Mouse (Mus musculus) activated CD4-positive, CD25-positive, alpha-beta regulatory T cell, adult 4 months (primary cell): ENCODE measurements around the gene Ube2l6. TPM values are rescaled to one million over a fixed set of nuclear protein-coding genes. Genes with fewer than 3 reads are reported as not detected.
A peak's percentile ranks its signal among the peaks of the same experiment; 100 is the strongest.

Source experiments
- ATAC-seq: one replicate; pipeline ENCODE4 v1.8.0; 2017
- polyA plus RNA-seq, 2 experiments: library from polyadenylated mRNA; unstranded; fragments of 100-300 nt; shearing (Covaris generic); gene quantifications; one replicate each; pipeline ENCODE4 v1.2.1; 2017

Gene Ube2l6
- 10 to 100 TPM; 71.4 to 83.0 TPM for polyA plus RNA-seq

- ATAC-seq: peak; percentile 34
These were observed at the start of gene Ube2l6 for GRCm38 (mm10) chr2:84798493-84798921. TSS of gene Ube2l6 (plus strand) at chr2:84798828.

GRCm38 (mm10) chr2:84750115-84750514 is 48.5 kb upstream of the Ube2l6 start:
- no peak for ATAC-seq

- ATAC-seq: no peak
These were observed 42.4 kb upstream of the Ube2l6 start for GRCm38 (mm10) chr2:84756245-84756644.

GRCm38 (mm10) chr2:84757026-84757682 is 41.5 kb upstream of the Ube2l6 start:
- no peak for ATAC-seq

- peak; percentile 72 for ATAC-seq
These were observed 40.0 kb upstream of the Ube2l6 start for GRCm38 (mm10) chr2:84758542-84759127.

GRCm38 (mm10) chr2:84760777-84761176 is 37.9 kb upstream of the Ube2l6 start:
- no peak for ATAC-seq

- ATAC-seq: no peak
These were observed 37.3 kb upstream of the Ube2l6 start for GRCm38 (mm10) chr2:84761309-84761708.

- no peak for ATAC-seq
These were observed 36.8 kb upstream of the Ube2l6 start for GRCm38 (mm10) chr2:84761840-84762239.

GRCm38 (mm10) chr2:84762295-84762694 is 36.3 kb upstream of the Ube2l6 start:
- no peak for ATAC-seq

- no peak for ATAC-seq
These were observed 35.8 kb upstream of the Ube2l6 start for GRCm38 (mm10) chr2:84762818-84763217.

- no peak for ATAC-seq
These were observed 28.1 kb upstream of the Ube2l6 start for GRCm38 (mm10) chr2:84770501-84770900.

GRCm38 (mm10) chr2:84772454-84772853 is 26.2 kb upstream of the Ube2l6 start:
- no peak for ATAC-seq

GRCm38 (mm10) chr2:84773195-84773594 is 25.4 kb upstream of the Ube2l6 start:
- no peak for ATAC-seq

- ATAC-seq: no peak
These were observed 23.9 kb upstream of the Ube2l6 start for GRCm38 (mm10) chr2:84774751-84775150.

- ATAC-seq: no peak
These were observed 23.4 kb upstream of the Ube2l6 start, which contains the start of gene Serping1 for GRCm38 (mm10) chr2:84775241-84775640. TSS of gene Serping1 (minus strand) at chr2:84775444.

- ATAC-seq: no peak
These were observed 23.0 kb upstream of the Ube2l6 start for GRCm38 (mm10) chr2:84775665-84776064.

- no peak for ATAC-seq
These were observed 20.9 kb upstream of the Ube2l6 start for GRCm38 (mm10) chr2:84777706-84778105.

GRCm38 (mm10) chr2:84779210-84779609 is 19.4 kb upstream of the Ube2l6 start:
- ATAC-seq: peak; percentile 96

GRCm38 (mm10) chr2:84783315-84783714 is 15.3 kb upstream of the Ube2l6 start:
- ATAC-seq: no peak

GRCm38 (mm10) chr2:84783840-84784566 is 14.6 kb upstream of the Ube2l6 start:
- no peak for ATAC-seq

GRCm38 (mm10) chr2:84788316-84788715 is 10.3 kb upstream of the Ube2l6 start:
- no peak for ATAC-seq

GRCm38 (mm10) chr2:84790418-84790817 is 8.2 kb upstream of the Ube2l6 start:
- no peak for ATAC-seq

GRCm38 (mm10) chr2:84792516-84792915 is 6.1 kb upstream of the Ube2l6 start:
- ATAC-seq: no peak

GRCm38 (mm10) chr2:84793154-84793553 is 5.5 kb upstream of the Ube2l6 start:
- no peak for ATAC-seq
